Mouse (Mus musculus) lung, postnatal 25 days (tissue): Measurements from ENCODE around the gene Gpha2.

Experiments
- DNase-seq: peaks from one replicate; pipeline ENCODE4 v3.0.0; 2022; ENCODE audit warnings: low spot score

Gpha2 gene

DNA sequence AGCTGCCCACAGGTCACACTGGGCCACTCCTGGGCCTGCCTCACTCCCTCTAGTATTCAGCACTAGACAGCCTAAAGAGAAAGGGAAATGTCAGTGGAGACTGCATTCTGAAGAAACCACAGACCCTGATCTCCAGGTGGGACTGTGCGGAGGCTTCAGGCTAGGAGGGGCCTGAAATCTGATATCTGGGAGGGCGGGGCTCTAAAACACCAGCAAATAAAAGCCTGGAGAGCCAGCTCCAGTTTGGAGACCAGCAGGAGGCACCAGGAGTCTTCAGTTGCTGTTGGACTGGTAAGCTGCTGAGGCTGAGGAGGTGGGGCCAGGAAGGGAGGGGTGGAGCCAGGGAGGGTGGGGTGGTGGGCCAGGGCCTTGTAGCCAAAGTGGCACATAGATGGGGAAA is at the start of gene Gpha2:
Gpha2 (plus strand) TSS at position 246 of the 400 bp plus-strand sequence.
- no peak for DNase-seq

DNA sequence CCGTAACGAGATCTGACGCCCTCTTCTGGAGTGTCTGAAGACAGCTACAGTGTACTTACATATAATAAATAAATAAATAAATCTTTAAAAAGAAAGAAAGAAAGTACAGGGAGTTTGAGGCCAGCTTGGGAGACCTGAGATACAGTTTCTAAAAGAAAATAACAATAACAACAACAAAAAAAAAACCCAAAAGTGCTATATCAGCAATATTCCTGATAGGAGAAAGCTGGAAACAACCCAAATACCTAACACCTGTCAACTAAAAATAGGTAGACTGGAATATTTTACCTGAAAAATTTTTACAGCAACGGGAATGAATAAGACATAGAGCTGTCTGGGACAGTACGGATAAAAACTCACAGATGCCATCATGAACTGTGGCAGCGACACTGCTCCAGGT is 47.4 kb upstream of the Gpha2 start:
- DNase-seq: no peak

DNA sequence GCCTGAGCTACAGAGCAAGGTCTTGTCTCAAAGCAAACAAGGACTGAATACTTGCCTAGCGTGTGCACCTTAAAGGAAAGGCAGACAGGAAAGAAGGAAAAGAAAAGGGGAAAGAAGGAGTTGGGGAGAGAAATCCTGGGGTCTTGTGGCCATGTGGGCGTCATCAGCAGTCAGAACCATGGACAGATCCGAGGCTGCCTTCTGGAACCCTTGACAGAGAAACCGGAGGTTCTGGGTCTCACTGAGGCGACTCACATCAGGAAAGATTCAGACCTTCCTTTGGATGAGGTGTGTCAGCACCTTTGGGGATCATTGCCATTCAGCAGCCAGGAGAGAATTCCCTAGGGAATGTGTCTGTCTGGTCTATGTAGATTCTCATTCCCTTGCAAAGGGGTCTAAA is 44.6 kb upstream of the Gpha2 start:
- no peak for DNase-seq

DNA sequence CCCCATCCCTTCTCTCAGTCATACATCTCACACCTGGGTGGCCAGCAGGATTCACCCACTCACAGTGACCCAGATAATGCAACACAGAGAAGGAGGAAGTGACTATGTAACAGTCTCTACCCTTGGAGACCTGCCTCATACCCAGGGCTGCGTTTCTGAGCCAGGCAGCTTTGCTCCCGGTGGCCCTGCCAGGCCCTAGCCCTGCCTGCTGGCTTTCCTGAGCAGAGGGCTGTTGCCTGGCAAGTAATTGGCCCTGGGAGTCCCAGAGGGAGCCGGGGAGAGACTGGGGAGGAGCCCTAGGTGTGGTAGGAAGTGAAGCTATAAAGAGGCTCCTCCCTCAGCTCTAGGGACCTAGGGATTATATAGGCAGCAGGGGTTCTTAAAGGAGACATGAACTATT is 43.6 kb upstream of the Gpha2 start:
- DNase-seq: no peak

DNA sequence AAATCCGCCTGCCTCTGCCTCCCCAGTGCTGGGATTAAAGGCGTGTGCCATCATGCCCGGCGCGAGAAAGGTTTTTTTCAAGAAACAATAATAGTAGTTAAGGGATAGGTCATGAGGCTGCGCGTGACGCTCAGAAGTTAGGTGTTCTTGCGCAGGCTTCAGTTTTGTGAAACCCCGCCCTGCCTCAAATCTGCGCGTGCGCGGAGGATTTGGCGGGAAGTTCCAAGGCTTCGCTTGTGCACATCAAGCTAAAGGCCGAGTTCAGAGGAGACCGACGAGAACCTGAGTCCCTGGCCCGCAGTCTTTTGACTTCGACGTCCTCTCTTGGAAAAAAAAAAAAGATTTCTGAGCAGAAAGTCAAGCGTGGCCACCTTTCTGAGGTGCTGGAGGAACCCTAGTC is 42.0 kb upstream of the Gpha2 start, which contains the start of gene Majin:
Majin (plus strand) TSS at position 258 of the 400 bp plus-strand sequence.
- no peak for DNase-seq

DNA sequence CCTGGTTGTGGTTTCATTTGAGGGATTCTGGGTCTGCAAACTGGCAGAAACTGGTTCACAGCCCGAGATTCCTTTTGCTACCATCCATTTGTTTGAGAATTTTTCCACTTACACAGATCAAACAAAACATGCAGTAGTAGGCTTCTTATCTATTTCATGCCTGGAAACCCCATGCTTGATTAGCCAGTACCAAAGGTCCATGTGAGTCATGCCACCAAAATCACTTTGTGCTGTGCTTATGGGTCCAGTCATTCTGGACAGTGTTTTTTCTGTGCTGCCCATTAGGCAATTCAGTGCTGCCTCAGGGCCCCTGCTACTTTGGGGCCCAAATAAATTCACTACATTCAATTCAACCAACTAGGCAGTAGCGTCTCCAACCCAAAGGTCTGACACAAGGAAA is 21.9 kb upstream of the Gpha2 start:
- DNase-seq: no peak

DNA sequence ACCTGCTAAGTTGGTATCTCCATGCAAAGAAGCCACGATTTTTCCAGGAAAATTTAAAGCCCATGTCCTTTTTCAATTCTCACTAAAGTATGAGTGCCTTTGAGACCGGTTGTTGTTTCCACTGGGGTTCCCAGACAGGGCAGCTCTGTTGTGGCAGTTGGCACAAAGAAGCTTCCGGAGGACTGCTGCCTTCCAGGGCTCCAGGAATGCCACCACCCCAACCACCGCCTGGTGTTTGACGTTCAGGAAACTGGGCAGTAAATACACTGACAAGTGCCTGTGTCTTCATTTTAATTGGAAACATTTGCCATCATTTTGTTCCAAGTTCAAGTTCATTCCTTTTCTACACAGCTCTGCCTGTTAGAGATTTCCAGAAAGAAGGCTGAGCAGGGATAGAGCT is 19.5 kb upstream of the Gpha2 start:
- peak; percentile 70 for DNase-seq

DNA sequence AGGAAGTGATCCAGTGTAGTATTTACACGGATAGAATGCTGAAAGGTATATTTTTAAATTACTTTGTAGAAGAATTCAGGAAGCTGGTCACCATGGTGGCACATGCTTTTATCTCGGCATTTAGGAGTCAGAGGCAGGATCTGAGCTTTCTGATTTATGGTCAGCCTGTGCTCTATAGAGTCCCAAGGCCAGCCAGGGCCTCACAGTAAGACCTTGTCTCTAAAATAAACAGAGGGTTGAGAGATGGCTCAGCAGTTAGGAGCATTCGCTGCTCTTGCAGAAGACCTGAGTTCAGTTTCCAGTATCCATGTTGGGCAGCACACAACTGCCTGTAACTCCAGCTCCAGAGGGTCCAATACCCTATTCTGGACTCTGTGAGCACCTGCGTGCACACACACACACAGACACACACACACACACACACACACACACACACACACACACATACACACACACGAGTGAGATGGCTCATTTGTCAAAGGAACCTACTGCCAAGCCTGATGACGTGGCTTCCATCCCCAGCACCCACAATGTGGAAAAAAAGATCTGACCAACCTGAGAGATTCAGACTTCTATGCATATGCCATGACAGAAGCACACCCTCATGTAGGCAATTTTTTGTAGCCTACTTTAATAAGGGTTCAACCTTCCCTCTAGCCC is 10.0 kb upstream of the Gpha2 start:
- DNase-seq: no peak

DNA sequence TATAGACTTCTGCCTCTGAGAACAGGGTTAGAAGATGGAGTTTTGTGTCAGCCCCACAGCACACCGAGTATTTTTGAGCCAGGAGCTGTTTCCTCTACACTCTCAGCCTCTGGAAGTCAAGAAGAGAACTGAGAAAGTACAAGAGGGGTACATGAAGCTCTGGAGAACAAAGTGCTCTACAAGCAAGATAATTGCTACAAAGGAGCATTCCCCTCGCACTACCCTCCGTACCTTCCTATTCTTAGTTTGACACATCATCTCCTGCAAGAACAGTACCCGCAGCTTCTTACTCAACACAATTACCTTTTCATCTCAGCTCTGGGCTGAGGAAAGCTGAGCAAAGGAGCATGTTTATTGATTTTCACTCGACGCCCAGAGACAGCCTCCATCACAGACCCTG is 7.6 kb upstream of the Gpha2 start:
- DNase-seq: no peak

DNA sequence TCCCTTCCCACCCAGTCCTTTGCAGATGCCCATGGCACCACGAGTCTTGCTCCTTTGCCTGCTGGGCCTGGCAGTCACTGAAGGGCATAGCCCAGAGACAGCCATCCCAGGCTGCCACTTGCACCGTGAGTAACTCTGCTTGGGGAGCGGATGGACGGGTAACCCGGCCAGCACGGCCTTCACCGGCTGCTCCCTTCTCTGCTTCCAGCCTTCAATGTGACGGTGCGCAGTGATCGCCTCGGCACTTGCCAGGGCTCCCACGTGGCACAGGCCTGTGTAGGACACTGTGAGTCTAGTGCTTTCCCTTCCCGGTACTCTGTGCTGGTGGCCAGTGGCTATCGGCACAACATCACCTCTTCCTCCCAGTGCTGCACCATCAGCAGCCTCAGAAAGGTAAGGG is 583 bp downstream of the Gpha2 start:
- no peak for DNase-seq

DNA sequence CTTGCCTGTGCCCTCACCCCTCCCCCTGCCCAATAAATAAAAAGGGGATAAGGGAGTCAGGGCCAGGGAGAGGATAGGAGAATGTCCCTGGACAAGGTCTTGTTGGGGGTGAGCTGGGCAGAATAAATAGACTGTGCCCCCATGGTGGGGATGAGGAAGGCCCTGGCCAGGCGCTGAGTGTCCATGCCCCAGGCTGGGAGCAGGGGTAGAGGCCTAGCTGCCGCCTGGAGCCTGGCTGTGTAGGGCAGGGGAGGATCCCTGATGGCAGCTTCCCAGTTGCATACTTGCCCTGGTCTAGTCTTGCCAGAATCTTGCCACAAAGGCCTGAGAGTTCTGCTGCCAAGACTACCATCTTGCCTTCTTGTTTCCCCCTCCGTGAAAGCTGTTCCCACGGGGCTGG is 1.7 kb downstream of the Gpha2 start:
- DNase-seq: no peak

DNA sequence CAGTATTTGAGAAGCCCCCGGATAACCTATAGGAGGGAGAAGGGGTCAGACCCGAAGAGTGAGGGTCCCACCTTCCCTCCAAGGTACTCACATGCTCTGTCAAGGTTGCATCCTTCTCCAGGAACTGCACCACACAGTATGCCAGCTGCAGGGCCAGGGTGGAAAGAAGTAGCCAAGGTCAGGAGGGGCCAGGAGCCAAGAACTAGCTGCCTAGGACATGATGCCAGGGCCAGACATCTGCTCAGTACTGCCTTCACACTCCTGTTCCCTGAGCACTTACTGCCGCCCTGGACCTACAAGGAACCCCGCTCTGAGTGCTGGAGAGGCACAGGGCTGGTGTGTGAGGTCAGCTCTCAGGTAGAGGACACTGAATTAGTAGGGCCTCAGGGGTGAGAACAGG is 4.2 kb downstream of the Gpha2 start:
- DNase-seq: no peak

DNA sequence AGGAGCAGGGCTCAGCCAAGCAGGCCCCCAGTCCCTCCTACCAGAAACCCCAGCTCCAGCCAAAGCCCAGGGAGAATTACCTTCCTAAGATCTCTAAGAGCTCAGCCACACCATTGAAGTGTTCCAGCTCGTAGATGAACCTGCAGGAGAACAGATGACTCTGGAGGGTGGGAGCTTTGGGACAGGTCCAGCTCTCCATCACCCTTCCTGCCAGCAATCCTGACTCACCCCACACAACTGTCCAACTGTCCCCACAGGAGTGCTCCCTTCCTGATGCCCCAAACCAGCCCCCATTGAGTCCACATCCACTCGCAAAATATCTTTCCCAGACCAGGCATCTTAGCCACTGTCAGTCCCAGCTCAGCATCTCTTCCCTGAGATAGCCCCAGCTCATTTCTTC is 4.9 kb downstream of the Gpha2 start:
- no peak for DNase-seq

DNA sequence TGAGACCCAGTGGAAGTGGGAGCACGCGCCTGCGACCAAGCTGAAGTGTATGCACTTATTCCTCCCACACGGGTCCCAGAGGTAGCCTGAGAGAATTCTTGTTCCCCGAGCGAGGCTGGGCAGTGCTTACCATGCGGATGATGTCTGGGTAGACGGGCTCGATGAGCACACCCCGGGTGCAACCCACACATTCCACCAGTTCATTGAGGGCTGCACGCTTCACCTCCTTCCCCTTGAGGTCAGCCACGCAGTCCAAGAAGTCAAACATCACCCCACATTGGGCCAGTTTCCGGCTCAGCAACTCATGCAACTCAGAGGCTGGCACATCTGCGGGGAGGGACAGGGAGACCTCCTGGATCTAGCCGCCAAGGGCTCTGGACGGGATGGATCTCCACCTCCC is 7.5 kb downstream of the Gpha2 start:
- DNase-seq: no peak

DNA sequence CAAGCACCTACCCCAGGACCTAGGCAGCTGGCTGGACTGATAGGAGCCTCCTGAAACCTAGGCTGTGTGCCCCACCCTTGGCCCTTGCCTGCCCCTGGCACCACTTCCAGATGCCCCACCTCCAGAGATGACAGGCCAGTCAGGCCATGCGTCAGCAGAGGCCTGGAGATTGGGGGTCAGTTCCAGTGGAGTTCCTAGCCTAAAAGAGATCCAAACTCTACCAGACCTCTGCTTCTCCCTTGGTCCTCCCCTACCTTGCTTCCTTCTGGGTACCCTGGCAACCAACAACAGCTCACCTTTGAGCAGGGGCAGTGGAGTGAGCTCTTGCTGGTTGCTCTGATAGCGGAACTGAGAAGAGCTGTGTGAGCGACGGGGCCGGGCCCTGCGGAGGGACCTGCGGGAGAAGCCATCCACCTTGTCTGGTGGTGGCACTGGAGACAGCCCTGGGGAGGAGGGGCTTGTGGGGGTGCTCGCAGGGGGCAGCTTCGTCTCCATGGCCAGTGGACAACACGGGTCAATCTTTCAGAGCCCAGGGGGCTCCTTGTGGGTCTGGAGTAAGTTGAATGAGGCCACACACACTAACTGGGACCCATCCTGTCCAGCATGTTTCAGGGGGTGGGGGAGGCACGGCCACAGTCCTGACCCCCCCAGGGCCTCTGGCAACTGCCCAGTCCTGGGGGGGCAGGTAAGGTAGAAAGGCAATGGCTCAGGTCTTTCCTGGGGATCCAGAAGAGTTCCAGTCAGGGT is 8.3 kb downstream of the Gpha2 start:
- DNase-seq: no peak

DNA sequence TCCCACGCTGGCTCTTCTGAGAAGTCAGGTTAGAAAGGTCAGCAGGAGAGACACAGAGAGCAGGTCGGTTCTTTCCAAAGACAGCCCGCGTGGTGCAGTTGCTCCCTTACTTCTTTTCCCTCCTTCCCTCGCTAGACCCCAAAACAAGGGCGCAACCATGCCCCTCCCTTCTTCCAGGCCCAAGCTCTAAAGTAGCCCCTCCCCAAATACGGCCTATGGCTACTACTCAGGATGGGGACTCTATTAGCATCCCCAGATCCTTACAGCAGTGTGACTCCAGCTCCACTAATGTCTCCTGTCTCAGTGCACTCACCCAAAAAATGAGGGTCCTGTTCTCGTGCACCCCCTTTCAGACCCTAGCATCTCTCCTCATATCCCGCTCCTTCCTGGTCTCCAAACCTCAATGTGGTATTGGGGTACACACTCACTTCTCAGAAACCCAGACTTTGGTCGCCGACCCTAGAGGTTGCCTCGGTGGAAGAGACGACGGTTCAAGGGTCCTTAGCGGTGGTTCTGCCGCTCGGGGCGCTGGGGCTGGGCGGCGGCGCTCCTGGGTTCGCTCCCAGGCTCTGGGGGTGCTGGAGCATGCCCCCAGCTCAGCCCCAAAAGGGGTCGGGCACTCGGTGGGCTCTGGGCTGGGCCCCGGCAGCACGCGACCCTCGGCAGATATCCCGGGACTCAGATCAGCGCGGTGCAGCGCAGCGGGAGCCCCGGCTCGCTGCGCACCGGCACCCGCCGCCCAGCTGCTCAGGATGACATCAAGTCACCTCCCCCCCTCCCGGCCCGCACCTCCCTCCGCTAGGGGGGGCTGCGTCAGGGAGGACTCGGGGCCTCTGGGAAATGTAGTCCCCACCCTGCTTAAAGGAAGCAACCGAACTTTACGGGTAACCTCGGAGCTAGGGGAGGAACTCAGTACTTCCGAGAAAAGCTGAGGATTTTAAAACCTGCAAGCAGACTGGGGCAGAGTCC is 9.2 kb downstream of the Gpha2 start, which contains the start of gene Ppp2r5b:
Ppp2r5b (minus strand) TSS at position 789 of the 969 bp plus-strand sequence.
- peak; percentile 97 for DNase-seq

DNA sequence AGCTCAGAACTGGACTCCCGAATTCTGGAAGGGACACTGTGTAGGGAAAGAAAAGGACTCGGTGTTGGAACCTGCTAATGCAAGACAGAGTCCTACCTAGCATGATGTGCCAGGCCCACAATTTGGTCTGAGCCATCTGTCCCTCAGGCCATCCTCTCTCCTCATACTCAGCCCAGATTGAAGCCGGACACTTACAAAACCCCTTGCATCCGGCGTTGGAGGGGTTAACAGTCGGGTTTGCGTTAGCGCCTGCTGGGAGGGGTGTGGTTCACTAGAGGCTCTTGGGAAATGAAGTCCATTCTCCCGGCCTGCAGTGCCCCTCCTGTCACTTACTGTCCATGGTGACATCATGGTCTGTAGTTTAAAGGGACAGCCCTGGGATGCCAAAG is 9.9 kb downstream of the Gpha2 start:
- DNase-seq: peak; percentile 95

DNA sequence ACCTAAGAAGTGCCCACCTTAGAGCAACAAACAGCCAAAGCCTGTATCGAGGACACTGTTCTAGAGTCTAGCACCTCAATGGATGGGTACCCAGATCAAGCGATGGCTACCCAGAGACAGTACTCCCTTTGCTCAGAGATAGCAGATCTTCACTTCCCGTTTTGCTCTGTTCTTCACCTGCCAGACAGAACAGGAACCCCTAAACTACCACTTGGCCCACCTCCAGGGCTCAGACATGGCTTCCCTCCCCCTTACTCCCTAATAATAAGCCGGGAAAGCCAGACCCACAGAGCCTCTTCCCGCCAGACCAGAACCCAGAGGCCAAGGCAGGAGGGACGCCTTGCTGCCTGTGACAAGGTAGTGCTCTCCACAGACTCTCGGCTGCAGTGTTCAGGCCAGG is 10.7 kb downstream of the Gpha2 start:
- DNase-seq: no peak

DNA sequence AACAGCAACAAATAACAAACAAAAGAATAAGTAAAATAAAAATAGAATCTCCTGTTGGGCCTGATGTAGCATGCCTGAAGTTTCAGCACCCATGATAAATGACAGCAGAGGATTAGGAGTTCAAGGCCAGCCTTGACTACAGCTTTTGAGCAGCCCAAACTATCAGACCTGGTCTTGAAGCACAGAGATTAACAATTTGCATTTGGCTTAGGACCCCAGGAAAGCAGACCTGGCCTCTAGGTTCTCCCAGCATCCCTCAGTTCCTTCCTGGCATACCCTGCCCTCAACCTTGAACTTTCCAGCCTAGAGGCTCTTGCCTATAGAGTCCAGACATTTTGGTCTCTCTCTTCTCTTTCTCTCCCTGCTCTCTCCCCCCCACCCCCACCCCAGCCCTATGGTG is 12.6 kb downstream of the Gpha2 start:
- no peak for DNase-seq

DNA sequence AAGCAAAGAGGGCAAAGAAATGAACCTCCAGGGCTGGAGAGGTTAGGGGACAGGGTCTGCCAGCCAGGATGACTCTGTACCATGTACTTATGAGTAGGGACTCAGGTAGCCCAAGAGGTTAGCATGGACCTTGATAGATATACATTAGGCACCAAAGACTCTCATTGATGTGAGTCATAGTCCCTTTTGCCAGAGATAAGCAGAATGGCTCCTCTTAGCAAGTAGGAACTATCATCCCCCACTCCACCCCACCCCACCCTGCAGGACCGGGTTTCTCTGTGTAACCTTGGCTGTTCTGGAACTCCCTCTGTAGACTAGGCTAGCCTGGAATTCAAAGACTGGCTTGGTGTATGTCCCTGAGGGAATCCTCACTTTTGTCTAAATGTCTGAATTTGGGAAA is 14.0 kb downstream of the Gpha2 start:
- DNase-seq: no peak

DNA sequence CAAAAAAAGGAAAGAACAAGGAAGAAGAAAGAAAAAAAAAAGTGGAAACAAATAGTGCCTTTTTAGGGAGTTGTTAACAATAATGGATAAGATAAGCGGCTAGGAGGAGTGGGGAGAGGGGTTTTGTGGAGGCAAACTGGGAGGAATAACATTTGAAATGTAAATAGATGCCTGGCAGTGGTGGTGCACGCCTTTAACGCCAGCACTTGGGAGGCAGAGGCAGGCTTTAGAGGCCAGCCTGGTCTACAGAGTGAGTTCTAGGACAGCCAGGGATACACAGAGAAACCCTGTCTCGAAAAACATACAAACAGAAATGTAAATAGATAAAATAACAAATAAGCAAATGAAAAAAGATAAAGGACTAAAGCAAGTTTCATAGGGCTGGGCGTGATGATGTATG is 14.5 kb downstream of the Gpha2 start:
- DNase-seq: no peak

DNA sequence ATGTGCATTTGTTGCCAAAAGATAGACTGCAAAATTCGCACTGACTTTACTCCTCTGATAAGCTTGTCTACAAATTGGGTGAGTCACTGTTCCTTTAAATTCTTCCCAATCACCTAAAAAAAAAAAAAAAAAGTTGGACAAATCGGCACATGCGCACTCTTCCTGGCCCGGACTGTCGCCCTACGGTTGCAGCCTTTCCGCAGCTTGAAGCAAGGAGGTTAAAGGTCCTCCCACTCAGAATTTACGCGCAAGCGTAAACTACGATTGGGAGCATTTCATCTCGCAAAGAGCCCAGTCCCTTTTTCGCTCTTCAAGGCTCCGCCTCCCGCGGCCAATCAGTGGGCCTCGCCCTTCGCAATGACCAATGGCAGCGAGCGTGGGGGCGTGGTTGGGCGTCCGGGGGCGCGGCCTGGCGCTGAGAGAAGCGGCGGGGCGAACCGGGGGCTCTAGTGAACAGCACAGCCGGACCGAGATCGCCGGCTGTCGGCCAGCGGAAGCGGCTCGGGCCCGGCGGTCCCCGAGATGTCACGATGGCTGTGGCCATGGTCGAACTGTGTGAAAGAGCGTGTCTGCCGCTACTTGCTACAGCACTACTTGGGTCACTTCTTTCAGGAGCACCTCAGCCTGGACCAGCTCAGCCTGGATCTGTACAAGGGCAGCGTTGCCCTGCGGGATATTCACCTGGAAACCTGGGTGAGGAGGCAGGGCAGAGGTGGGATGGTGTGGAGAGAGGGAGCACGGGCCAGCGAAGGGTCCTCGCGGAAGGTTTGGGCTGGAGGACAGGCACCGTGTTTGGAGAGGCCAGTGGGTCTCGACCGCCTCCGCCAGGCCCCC is 15.3 kb downstream of the Gpha2 start, which contains the start of gene Atg2a:
Atg2a (plus strand) TSS at position 395 of the 834 bp plus-strand sequence.
- peak; percentile 100 for DNase-seq
